Mouse (Mus musculus): ENCODE data around the gene Pstpip1. TPM values are rescaled to one million over a fixed set of nuclear protein-coding genes. Genes with fewer than 3 reads are reported as not detected.
A peak's percentile ranks its signal among the peaks of the same experiment; 100 is the strongest.

Gene Pstpip1
- polyA plus RNA-seq, 1 experiment from 2014 or later = 0.20 TPM

DNA sequence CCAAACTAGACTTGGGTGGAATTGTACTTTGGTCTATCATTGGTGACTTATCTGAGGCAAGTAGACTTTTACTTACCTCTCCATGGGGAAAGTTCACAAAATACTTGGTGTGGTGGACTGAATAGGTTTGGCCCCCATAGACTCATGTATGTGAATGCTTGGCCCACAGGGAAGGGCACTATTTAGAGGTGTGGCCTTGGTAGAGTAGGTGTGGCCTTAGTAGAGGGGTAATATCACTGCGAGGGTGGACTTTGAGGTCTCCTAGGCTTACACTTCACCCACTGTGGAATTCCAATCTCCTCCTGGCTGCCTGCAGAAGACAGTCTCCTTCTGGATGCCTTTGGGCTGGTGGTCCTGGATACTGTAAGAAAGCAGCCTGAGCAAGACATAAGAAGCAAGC, 21.1 kb upstream of the Pstpip1 start:
- Histone ChIP-seq H3K4me1 (ENCODE audit: control insufficient read depth, insufficient read depth, low read length) (no peaks in the 10 kb centered on the region), H3K4me3 (ENCODE audit: low read depth, low read length) (no peak overlapping the region), H3K27me3 (replicated peaks; ENCODE audit: control insufficient read depth, insufficient read depth, low read length) (no peaks in the 10 kb centered on the region), H3K4me2 (ENCODE audit: low read length) (no peak overlapping the region), H3K36me3 (ENCODE audit: control insufficient read depth, insufficient read depth, low read length) (peaks cover 57% of the 10 kb centered on the region), H3K27ac (ENCODE audit: low read depth, low read length) (no peak overlapping the region), H3K9ac (ENCODE audit: low read length) (no peak overlapping the region), H3K9me3 (replicated peaks; ENCODE audit: control insufficient read depth, low read length) (no peaks in the 10 kb centered on the region)
- DNase-seq (ENCODE audit: low spot score) (no peak), ATAC-seq (no peak)
- 95% methylated on average over 1 of the region's 1 CpGs for WGBS

DNA sequence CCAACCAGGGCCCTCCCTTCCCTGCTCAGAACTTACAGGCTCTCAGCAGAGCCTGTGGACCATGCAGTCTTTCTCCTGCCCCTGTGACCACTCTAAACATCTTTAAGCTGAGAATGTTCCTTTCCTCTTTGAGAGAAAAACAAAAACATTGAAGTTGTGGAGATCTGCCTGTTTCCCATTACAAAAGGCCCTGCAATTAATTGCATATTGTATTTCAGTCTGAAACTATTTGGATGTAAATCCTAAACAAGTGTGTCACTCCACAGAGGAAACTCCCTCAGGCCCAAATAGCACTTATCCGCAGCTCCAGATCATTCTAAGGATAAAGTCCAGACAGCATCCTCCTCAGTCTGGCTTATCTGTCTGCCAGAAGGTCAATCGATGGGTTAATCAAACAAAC, 16.9 kb upstream of the Pstpip1 start:
- H3K4me1 ChIP-seq (ENCODE audit: control insufficient read depth, insufficient read depth, low read length) = no peaks in the 10 kb centered on the region
- H3K9me3 ChIP-seq (replicated peaks; ENCODE audit: control insufficient read depth, low read length) = no peaks in the 10 kb centered on the region
- WGBS = 86% methylated on average over 2 of the region's 2 CpGs
- no peak overlapping the region for H3K9ac ChIP-seq (ENCODE audit: low read length)
- H3K4me3 ChIP-seq (ENCODE audit: low read depth, low read length) = no peak overlapping the region
- H3K36me3 ChIP-seq (ENCODE audit: control insufficient read depth, insufficient read depth, low read length) = peaks cover 30% of the 10 kb centered on the region
- no peaks in the 10 kb centered on the region for H3K27me3 ChIP-seq (replicated peaks; ENCODE audit: control insufficient read depth, insufficient read depth, low read length)
- H3K27ac ChIP-seq (ENCODE audit: low read depth, low read length) = no peak overlapping the region
- no peak overlapping the region for H3K4me2 ChIP-seq (ENCODE audit: low read length)
- ATAC-seq (no peak), DNase-seq (ENCODE audit: low spot score) (no peak)

DNA sequence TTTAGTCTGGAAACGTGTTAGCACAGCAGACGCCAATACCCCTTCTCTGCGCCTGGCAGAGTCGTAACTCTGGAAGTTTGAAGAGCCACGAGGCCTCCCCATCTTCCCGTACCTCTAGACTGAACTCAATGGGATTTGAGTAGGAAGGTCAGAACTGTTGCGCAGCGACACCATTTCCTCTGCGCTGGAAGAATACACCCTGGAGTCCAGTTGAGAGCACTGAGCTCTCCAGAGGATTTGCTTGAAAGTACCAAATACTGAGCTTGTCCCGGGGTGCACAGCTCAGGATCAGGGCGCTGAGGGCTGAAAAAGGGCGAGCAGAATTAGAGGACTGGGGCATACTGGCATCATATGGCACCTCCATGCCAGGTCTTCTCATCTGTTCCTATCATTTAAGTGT, 14.9 kb upstream of the Pstpip1 start:
- DNase-seq (ENCODE audit: low spot score) (no peak), ATAC-seq (peak; percentile 26; the same call in 1 of the 2 replicates)
- H3K36me3 ChIP-seq (ENCODE audit: control insufficient read depth, insufficient read depth, low read length) = peaks cover 28% of the 10 kb centered on the region
- H3K27ac ChIP-seq (ENCODE audit: low read depth, low read length) = no peak overlapping the region
- no peak overlapping the region for H3K4me2 ChIP-seq (ENCODE audit: low read length)
- H3K9ac ChIP-seq (ENCODE audit: low read length) = no peak overlapping the region
- no peaks in the 10 kb centered on the region for H3K27me3 ChIP-seq (replicated peaks; ENCODE audit: control insufficient read depth, insufficient read depth, low read length)
- 78% methylated on average over 12 of the region's 12 CpGs for WGBS
- no peaks in the 10 kb centered on the region for H3K9me3 ChIP-seq (replicated peaks; ENCODE audit: control insufficient read depth, low read length)
- H3K4me3 ChIP-seq (ENCODE audit: low read depth, low read length) = no peak overlapping the region
- H3K4me1 ChIP-seq (ENCODE audit: control insufficient read depth, insufficient read depth, low read length) = no peaks in the 10 kb centered on the region

DNA sequence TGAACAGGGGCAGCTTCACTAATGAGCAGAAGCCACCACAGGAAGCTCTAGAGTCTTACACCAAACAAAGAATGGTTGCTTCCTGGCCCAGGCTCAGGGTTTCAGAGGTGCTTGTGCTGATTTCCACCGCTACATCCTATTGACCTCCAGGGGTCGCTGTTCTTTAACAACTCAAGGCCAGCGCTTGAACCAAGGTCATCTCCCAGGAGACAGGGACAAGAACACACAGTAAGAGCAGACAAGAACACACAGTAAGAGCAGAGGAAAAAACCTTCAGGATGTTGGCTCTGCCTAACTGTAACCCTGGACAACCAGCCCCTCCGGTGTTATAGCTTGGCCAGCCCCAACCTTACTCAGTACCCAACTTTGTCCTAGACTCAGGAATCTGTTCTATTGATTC, 14.5 kb upstream of the Pstpip1 start:
- Histone ChIP-seq H3K4me2 (ENCODE audit: low read length) (no peak overlapping the region), H3K4me1 (ENCODE audit: control insufficient read depth, insufficient read depth, low read length) (no peaks in the 10 kb centered on the region), H3K27me3 (replicated peaks; ENCODE audit: control insufficient read depth, insufficient read depth, low read length) (no peaks in the 10 kb centered on the region), H3K36me3 (ENCODE audit: control insufficient read depth, insufficient read depth, low read length) (peaks cover 24% of the 10 kb centered on the region), H3K27ac (ENCODE audit: low read depth, low read length) (0 out of 2 replicates have a peak overlapping the region, but pooled peaks have one; percentile 3), H3K4me3 (ENCODE audit: low read depth, low read length) (no peak overlapping the region), H3K9me3 (replicated peaks; ENCODE audit: control insufficient read depth, low read length) (no peaks in the 10 kb centered on the region), H3K9ac (ENCODE audit: low read length) (no peak overlapping the region)
- ATAC-seq (peak; percentile 61), DNase-seq (ENCODE audit: low spot score) (peak; percentile 84)
- WGBS = 8% methylated on average over 4 of the region's 4 CpGs

DNA sequence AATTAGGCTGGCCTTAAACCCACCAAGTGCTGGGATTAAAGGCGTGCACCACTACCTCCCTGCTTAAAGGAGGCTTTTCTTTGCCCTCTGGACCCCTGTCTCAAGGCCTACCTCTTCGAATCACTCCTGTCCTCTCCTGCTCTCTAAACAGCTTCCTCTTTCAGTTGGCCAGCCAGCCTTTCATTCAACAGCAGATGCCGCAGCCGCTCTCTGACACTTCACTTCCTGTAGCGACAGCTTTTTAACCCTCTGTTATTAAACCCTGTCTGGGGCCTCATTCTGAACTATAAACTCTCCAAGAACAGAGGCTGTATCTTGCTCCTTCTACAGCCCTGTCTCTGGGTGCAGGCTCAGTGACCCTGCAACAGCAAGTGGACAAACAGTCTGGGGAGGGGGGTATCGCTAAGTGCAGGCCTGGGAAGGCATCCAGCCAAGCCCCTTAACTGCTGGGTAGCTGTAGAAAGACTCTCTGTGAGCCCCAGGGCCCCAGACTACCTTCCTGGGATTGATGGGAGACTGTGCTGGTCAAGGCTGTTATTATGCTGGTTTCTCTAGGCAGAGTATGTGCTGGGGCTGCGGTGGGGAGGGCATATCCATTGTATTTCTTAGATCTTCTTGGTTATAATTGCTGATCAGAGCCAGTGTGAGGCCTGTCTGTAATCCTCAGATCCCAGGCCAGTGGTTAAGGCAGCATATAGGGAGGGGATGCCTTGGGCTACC, 13.7 kb upstream of the Pstpip1 start:
- no peak for ATAC-seq
- 76% methylated on average over 7 of the region's 7 CpGs for WGBS
- peak; percentile 10 for DNase-seq (ENCODE audit: low spot score)
- H3K9me3 ChIP-seq (replicated peaks; ENCODE audit: control insufficient read depth, low read length) = no peaks in the 10 kb centered on the region
- H3K27ac ChIP-seq (ENCODE audit: low read depth, low read length) = peak overlapping the region; percentile 27; the same call in 1 of the 2 replicates
- H3K9ac ChIP-seq (ENCODE audit: low read length) = no peak overlapping the region
- H3K36me3 ChIP-seq (ENCODE audit: control insufficient read depth, insufficient read depth, low read length) = peaks cover 18% of the 10 kb centered on the region
- H3K4me1 ChIP-seq (ENCODE audit: control insufficient read depth, insufficient read depth, low read length) = no peaks in the 10 kb centered on the region
- no peaks in the 10 kb centered on the region for H3K27me3 ChIP-seq (replicated peaks; ENCODE audit: control insufficient read depth, insufficient read depth, low read length)
- no peak overlapping the region for H3K4me2 ChIP-seq (ENCODE audit: low read length)
- H3K4me3 ChIP-seq (ENCODE audit: low read depth, low read length) = no peak overlapping the region

DNA sequence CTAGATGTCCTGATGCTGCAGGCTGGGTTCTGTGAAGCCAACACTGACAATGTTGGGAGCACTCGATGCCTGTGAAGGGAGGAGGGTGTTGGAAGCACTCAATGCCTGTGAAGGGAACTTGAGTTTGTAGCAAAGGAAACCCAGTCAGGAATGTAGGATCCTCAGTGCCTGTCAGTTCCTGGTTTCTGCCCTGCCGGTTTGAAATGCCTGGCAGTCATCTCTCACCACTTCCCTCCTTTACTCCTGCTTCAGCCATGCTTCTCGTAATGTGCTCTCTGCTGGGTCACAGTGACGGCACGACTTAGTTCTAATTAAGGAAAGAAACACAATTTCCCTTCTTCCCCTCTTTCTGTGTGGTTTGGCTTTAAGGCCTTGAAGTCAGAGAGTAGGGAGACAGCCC, 10.2 kb upstream of the Pstpip1 start:
- H3K9me3 ChIP-seq (replicated peaks; ENCODE audit: control insufficient read depth, low read length) = no peaks in the 10 kb centered on the region
- H3K4me2 ChIP-seq (ENCODE audit: low read length) = no peak overlapping the region
- no peaks in the 10 kb centered on the region for H3K27me3 ChIP-seq (replicated peaks; ENCODE audit: control insufficient read depth, insufficient read depth, low read length)
- no peak for ATAC-seq
- no peak overlapping the region for H3K9ac ChIP-seq (ENCODE audit: low read length)
- peaks cover 5% of the 10 kb centered on the region for H3K36me3 ChIP-seq (ENCODE audit: control insufficient read depth, insufficient read depth, low read length)
- 80% methylated on average over 5 of the region's 5 CpGs for WGBS
- H3K4me3 ChIP-seq (ENCODE audit: low read depth, low read length) = no peak overlapping the region
- no peak for DNase-seq (ENCODE audit: low spot score)
- H3K27ac ChIP-seq (ENCODE audit: low read depth, low read length) = no peak overlapping the region
- H3K4me1 ChIP-seq (ENCODE audit: control insufficient read depth, insufficient read depth, low read length) = no peaks in the 10 kb centered on the region

DNA sequence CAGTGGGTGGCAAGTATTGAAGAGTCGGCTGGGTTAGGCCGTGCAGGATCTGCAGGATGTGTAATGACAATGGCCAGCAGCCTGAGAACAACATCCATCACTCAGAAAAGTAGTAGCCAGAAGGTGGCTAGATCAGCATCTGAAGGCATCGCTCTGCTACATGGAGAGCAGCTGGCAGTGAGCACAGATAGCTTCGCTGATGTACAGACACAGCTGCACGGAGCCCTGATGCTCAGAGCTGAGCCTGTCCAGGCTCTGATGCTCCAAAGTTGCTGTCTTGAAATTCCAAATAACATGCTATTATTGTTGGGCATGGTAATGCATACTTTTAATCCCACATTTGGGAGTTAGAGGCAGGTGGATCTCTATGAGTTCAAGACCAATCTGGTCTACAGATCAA, 3.2 kb upstream of the Pstpip1 start:
- Histone ChIP-seq H3K27ac (ENCODE audit: low read depth, low read length) (no peak overlapping the region), H3K36me3 (ENCODE audit: control insufficient read depth, insufficient read depth, low read length) (no peaks in the 10 kb centered on the region), H3K4me1 (ENCODE audit: control insufficient read depth, insufficient read depth, low read length) (no peaks in the 10 kb centered on the region), H3K9me3 (replicated peaks; ENCODE audit: control insufficient read depth, low read length) (no peaks in the 10 kb centered on the region), H3K27me3 (replicated peaks; ENCODE audit: control insufficient read depth, insufficient read depth, low read length) (no peaks in the 10 kb centered on the region), H3K4me3 (ENCODE audit: low read depth, low read length) (no peak overlapping the region), H3K4me2 (ENCODE audit: low read length) (no peak overlapping the region), H3K9ac (ENCODE audit: low read length) (no peak overlapping the region)
- ATAC-seq (no peak), DNase-seq (ENCODE audit: low spot score) (no peak)
- WGBS = 89% methylated on average over 5 of the region's 5 CpGs

DNA sequence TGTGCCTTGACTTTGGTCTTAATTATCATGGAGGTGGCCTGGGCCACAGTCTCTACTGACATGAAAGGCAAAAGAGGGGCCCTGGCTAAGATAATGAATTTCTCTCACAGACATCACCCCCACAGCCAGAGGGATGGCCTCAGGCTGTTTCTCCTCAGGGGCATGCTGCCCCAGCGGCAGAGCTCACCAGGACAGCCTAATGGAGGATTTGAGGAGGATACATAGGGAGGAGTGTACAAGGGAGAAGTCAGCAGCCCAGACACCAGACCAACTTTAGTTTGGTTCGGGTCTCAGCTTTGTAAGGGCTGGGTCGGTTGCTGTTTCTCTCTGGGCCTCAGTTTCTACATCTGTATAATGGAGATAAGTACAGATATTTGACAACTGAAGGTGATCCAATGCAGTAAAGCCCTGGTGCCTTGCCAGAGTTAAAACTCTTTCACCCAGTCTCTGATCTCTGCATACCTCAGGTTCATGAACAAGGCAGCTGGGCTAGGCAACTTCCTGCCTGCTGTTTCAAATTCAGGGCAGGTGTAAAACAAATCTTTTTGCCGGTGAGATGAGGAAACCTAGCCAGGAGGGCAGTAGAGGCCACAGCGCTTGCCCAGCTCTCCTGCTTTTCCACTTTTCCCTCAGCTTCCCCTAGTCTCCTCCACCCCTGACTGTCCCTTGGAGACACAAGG, 924 bp downstream of the Pstpip1 start:
- Histone ChIP-seq H3K27me3 (replicated peaks; ENCODE audit: control insufficient read depth, insufficient read depth, low read length) (no peaks in the 10 kb centered on the region), H3K9ac (ENCODE audit: low read length) (no peak overlapping the region), H3K36me3 (ENCODE audit: control insufficient read depth, insufficient read depth, low read length) (no peaks in the 10 kb centered on the region), H3K4me1 (ENCODE audit: control insufficient read depth, insufficient read depth, low read length) (no peaks in the 10 kb centered on the region), H3K4me3 (ENCODE audit: low read depth, low read length) (no peak overlapping the region), H3K27ac (ENCODE audit: low read depth, low read length) (peak overlapping the region; percentile 1; the same call in 1 of the 2 replicates), H3K9me3 (replicated peaks; ENCODE audit: control insufficient read depth, low read length) (no peaks in the 10 kb centered on the region), H3K4me2 (ENCODE audit: low read length) (no peak overlapping the region)
- DNase-seq (ENCODE audit: low spot score) = no peak
- WGBS = 79% methylated on average over 5 of the region's 5 CpGs
- no peak for ATAC-seq

DNA sequence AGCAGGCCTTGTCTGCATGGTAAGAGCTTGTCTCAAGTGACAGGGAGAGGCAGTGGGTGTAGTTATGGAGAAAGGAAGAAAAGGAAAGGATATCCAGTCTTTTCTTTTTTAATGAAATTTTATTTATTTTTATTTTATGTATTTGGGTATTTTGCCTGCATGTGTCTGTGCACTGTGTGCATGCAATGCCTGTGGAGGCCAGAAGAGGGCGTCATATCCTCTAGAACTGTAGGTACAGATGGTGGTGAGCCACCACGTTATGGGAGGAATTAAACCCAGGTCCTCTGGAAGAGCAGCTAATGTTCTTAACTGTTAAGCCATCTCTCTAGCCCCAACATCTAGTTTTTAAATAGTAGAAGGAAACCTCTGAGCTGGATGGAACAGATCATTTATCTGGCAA, 2.3 kb downstream of the Pstpip1 start:
- Histone ChIP-seq H3K9ac (ENCODE audit: low read length) (no peak overlapping the region), H3K36me3 (ENCODE audit: control insufficient read depth, insufficient read depth, low read length) (no peaks in the 10 kb centered on the region), H3K27me3 (replicated peaks; ENCODE audit: control insufficient read depth, insufficient read depth, low read length) (no peaks in the 10 kb centered on the region), H3K27ac (ENCODE audit: low read depth, low read length) (no peak overlapping the region), H3K4me2 (ENCODE audit: low read length) (no peak overlapping the region), H3K4me1 (ENCODE audit: control insufficient read depth, insufficient read depth, low read length) (no peaks in the 10 kb centered on the region), H3K9me3 (replicated peaks; ENCODE audit: control insufficient read depth, low read length) (no peaks in the 10 kb centered on the region), H3K4me3 (ENCODE audit: low read depth, low read length) (no peak overlapping the region)
- ATAC-seq (no peak), DNase-seq (ENCODE audit: low spot score) (no peak)
- 48% methylated on average over 2 of the region's 2 CpGs for WGBS

Measured in forebrain, embryonic 14.5 days (tissue).